Mouse (Mus musculus): Measurements from ENCODE around the gene Mical2. TPM values are rescaled to one million over a fixed set of nuclear protein-coding genes. Genes with fewer than 3 reads are reported as not detected.

The Mical2 gene
- polyA plus RNA-seq, 1 experiment = not detected

DNA sequence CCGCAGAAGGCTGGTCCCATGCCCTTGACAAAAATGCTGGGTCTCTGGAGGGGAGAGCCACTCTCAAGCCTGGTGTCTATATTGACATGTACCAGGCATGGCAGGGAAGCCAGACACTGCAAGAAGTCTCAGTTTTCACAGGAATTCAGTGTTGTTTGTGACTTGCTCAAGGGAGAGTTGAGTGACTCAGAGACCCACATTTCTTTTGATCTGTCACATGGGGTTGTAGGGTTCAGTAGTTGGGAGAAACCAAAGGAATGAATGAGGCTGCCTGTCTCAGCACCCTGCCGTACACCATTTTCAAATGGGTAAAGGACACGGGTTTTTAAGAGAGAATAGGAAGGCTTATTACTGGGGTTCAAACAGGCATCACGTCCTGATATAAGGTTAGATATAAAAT lies 33.6 kb downstream of the Mical2 start:
- TF ChIP-seq GATA1 (IDR thresholded peaks at IDR 0.05; ENCODE audit: low read length) = no peak
- no peak for TF ChIP-seq TAL1 (IDR thresholded peaks at IDR 0.05; ENCODE audit: low read length)
- H3K4me1 ChIP-seq (ENCODE audit: control insufficient read depth) = no peaks in the 10 kb centered on the region
- no peaks in the 10 kb centered on the region for H3K36me3 ChIP-seq (ENCODE audit: control insufficient read depth)
- H3K9me3 ChIP-seq (ENCODE audit: control insufficient read depth, low read length) = no peaks in the 10 kb centered on the region
- H3K27me3 ChIP-seq (ENCODE audit: control insufficient read depth) = no peaks in the 10 kb centered on the region
- H3K4me3 ChIP-seq (replicated peaks) = no peak overlapping the region

DNA sequence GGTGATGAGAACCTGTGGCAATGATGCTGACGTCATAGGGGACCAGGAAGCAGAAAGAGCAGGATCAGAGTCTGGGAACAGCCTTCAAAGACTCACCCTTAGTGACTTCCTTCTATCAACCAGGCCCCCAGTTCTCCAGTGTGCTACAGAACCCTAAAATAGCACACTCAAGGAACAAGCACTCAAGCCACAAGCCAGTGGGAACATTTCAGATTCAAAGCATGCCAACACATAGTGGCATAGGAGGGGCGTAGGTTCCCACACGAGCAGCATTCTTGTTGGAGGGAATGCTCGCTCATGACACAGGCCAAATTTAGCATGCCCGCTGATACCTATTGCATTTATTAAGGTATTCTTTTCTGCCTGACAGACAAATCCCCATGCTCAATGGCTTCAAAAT lies 35.5 kb downstream of the Mical2 start:
- H3K4me3 ChIP-seq (replicated peaks) = no peak overlapping the region
- no peaks in the 10 kb centered on the region for H3K36me3 ChIP-seq (ENCODE audit: control insufficient read depth)
- H3K27me3 ChIP-seq (ENCODE audit: control insufficient read depth) = no peaks in the 10 kb centered on the region
- TF ChIP-seq TAL1 (IDR thresholded peaks at IDR 0.05; ENCODE audit: low read length) = no peak
- TF ChIP-seq GATA1 (IDR thresholded peaks at IDR 0.05; ENCODE audit: low read length) = no peak
- no peaks in the 10 kb centered on the region for H3K4me1 ChIP-seq (ENCODE audit: control insufficient read depth)
- no peaks in the 10 kb centered on the region for H3K9me3 ChIP-seq (ENCODE audit: control insufficient read depth, low read length)

DNA sequence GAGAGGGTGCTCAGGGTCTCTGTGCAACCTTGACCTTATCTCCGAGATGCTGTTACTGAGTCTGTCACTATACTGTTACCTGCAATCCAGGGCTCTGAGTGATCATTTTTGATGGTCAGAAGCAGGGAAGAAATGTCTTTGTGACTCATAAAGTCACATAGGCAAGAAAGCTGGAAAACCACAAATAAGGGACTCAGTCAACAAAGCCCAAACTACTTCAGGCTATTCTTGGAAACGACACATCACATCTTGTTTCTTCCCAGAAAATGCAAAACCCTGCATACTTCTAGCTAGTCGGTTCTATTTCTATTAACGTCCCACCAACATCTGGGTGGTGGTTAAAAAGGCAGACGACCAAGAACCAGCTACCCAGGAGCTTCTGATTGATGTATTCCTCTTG lies 41.6 kb downstream of the Mical2 start:
- no peaks in the 10 kb centered on the region for H3K27me3 ChIP-seq (ENCODE audit: control insufficient read depth)
- TF ChIP-seq TAL1 (IDR thresholded peaks at IDR 0.05; ENCODE audit: low read length) = no peak
- no peak for TF ChIP-seq GATA1 (IDR thresholded peaks at IDR 0.05; ENCODE audit: low read length)
- no peaks in the 10 kb centered on the region for H3K36me3 ChIP-seq (ENCODE audit: control insufficient read depth)
- H3K9me3 ChIP-seq (ENCODE audit: control insufficient read depth, low read length) = no peaks in the 10 kb centered on the region
- no peaks in the 10 kb centered on the region for H3K4me1 ChIP-seq (ENCODE audit: control insufficient read depth)
- no peak overlapping the region for H3K4me3 ChIP-seq (replicated peaks)

DNA sequence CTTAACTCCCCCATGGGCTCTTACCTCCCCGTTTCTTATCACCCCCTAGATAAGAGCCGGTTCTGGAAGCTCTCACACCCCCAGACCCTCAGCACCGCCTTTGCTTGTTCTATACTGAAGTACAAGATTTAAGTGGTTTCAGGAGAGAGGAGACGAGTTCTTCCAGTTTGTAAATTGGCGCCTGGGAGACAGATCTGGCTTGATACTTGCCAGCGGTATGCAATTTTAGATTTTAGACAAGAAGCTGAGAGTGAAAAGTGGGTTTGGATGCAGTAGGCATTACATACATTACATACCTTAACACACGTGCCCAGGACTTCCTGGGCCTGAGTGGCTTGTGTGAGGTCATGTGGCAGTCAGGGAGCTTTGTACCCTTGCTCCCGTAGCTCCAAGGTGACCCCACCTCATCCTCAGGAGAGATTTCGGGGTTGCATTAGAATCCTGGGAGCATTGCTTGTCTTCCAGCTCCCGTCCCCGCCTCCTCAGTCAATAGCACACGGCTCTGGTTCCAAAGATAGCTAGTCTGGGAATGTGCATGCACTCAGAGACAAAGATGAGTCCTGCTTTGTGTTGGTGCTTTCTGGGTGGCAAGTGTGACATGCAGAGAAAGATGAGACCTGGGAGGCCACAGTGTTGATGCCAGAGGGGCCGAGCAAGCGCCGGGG lies 43.2 kb downstream of the Mical2 start:
- TF ChIP-seq TAL1 (IDR thresholded peaks at IDR 0.05; ENCODE audit: low read length) (no peak), GATA1 (IDR thresholded peaks at IDR 0.05; ENCODE audit: low read length) (no peak)
- Histone ChIP-seq H3K9me3 (ENCODE audit: control insufficient read depth, low read length) (no peaks in the 10 kb centered on the region), H3K4me1 (ENCODE audit: control insufficient read depth) (no peaks in the 10 kb centered on the region), H3K4me3 (replicated peaks) (no peak overlapping the region), H3K36me3 (ENCODE audit: control insufficient read depth) (no peaks in the 10 kb centered on the region), H3K27me3 (ENCODE audit: control insufficient read depth) (no peaks in the 10 kb centered on the region)

DNA sequence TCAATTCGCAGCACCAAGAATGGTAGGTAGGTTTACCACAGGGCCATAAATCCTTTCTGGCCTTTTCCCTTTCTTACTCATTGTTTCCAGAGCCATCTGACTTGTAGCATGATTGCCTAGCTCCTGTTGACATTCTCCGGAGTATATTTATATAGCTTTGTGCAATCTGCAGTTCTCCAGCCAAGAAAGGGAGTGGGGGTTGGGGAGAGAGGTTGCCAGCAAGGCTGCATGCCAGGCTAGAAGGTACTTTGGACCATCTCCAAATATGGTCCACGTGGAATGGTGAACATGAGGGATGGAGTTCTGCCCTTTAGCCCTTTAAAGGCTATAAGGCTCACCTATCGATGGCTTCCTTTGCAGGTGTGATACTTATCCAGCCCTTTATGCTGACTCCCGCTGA lies 45.2 kb downstream of the Mical2 start:
- Histone ChIP-seq H3K4me1 (ENCODE audit: control insufficient read depth) (no peaks in the 10 kb centered on the region), H3K9me3 (ENCODE audit: control insufficient read depth, low read length) (no peaks in the 10 kb centered on the region), H3K27me3 (ENCODE audit: control insufficient read depth) (no peaks in the 10 kb centered on the region), H3K4me3 (replicated peaks) (no peak overlapping the region), H3K36me3 (ENCODE audit: control insufficient read depth) (no peaks in the 10 kb centered on the region)
- TF ChIP-seq TAL1 (IDR thresholded peaks at IDR 0.05; ENCODE audit: low read length) (no peak), GATA1 (IDR thresholded peaks at IDR 0.05; ENCODE audit: low read length) (no peak)

DNA sequence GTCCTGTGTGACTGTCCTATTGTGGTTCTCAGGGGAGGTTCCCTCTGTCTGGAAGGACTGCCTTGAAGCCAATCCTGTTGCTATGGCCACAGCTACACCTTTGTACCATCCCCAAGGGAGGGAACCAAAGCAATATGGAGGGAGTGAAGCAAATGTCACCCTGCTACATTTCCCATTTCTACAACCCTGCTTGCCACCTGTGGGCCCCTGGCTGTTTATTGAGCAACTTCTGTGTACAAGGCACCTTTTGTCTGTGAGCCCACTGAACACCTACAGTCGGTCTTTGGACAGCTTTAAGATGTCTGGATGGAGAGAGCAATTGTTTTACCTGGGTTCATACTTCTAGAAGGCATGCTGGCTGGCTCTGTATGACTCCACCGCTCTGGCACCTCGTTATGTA lies 46.0 kb downstream of the Mical2 start:
- H3K36me3 ChIP-seq (ENCODE audit: control insufficient read depth) = no peaks in the 10 kb centered on the region

DNA sequence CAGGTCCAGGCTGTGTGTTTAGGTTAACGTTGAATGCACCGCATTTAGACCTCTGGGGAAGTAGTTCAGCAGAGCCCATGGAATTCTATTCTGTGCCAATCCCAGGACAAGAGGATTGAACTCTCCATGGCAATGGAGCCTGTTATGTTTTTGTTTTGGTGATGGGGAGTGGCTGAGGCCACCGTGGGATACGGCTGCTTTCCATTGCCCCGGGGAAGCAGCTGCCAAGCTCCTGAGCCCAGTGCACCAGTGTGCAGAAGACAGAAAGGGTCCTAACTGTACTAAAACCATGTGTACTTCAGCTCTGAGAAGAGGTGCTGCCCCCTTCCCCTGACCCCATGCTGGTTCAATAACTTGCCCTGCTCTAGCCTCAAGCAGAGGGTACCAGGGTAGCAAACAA lies 47.0 kb downstream of the Mical2 start:
- no peaks in the 10 kb centered on the region for H3K9me3 ChIP-seq (ENCODE audit: control insufficient read depth, low read length)
- no peaks in the 10 kb centered on the region for H3K4me1 ChIP-seq (ENCODE audit: control insufficient read depth)
- no peaks in the 10 kb centered on the region for H3K36me3 ChIP-seq (ENCODE audit: control insufficient read depth)
- TF ChIP-seq TAL1 (IDR thresholded peaks at IDR 0.05; ENCODE audit: low read length) (no peak), GATA1 (IDR thresholded peaks at IDR 0.05; ENCODE audit: low read length) (no peak)
- no peak overlapping the region for H3K4me3 ChIP-seq (replicated peaks)
- H3K27me3 ChIP-seq (ENCODE audit: control insufficient read depth) = no peaks in the 10 kb centered on the region

More for the DNA sequence above, 46.0 kb downstream of the Mical2 start:
- TF ChIP-seq TAL1 (IDR thresholded peaks at IDR 0.05; ENCODE audit: low read length) (no peak), GATA1 (IDR thresholded peaks at IDR 0.05; ENCODE audit: low read length) (no peak)
- no peaks in the 10 kb centered on the region for H3K27me3 ChIP-seq (ENCODE audit: control insufficient read depth)
- no peaks in the 10 kb centered on the region for H3K9me3 ChIP-seq (ENCODE audit: control insufficient read depth, low read length)
- H3K4me1 ChIP-seq (ENCODE audit: control insufficient read depth) = no peaks in the 10 kb centered on the region
- no peak overlapping the region for H3K4me3 ChIP-seq (replicated peaks)

DNA sequence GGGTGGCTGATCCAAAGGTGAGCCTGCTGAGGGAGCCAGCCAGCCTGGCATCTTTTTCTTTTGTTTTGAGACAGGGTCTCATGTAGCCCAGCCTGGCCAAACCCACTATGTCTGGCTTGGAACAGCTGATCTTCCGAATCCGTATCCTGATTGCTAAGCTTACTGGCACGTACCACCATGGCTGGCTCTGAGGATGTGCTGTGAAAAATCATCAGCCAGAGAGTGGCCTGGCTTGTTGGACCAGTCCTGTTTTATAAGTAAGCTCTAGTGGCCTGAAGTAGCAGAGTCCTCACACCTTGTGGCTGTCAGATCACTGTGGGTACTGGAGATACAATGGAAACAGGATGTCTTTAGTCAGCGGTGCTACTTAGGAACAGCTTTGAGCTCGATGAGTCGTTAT lies 47.8 kb downstream of the Mical2 start:
- no peaks in the 10 kb centered on the region for H3K9me3 ChIP-seq (ENCODE audit: control insufficient read depth, low read length)
- no peak overlapping the region for H3K4me3 ChIP-seq (replicated peaks)
- no peak for TF ChIP-seq GATA1 (IDR thresholded peaks at IDR 0.05; ENCODE audit: low read length)
- no peak for TF ChIP-seq TAL1 (IDR thresholded peaks at IDR 0.05; ENCODE audit: low read length)
- no peaks in the 10 kb centered on the region for H3K4me1 ChIP-seq (ENCODE audit: control insufficient read depth)
- H3K27me3 ChIP-seq (ENCODE audit: control insufficient read depth) = no peaks in the 10 kb centered on the region
- no peaks in the 10 kb centered on the region for H3K36me3 ChIP-seq (ENCODE audit: control insufficient read depth)

DNA sequence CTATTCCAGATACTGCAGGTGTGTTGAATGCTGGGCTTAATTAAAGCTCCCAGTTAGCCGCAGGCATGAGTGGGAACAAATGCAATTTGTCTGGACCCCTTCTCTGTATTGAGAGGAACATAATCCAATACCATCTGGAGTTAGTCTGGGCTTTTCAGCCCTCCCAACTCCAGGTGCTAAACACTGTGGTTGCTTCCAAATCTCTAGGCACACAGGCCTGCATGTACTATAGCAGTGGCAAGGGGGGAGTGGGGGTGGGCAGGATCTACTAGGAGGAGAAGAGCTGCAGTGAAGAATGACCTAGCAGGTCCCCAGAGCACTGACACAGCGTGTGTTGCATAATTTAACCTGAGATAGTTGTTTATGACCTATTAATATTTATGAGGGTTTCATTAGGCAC lies 49.0 kb downstream of the Mical2 start:
- no peaks in the 10 kb centered on the region for H3K9me3 ChIP-seq (ENCODE audit: control insufficient read depth, low read length)
- H3K4me3 ChIP-seq (replicated peaks) = no peak overlapping the region
- no peaks in the 10 kb centered on the region for H3K36me3 ChIP-seq (ENCODE audit: control insufficient read depth)
- H3K27me3 ChIP-seq (ENCODE audit: control insufficient read depth) = no peaks in the 10 kb centered on the region
- TF ChIP-seq GATA1 (IDR thresholded peaks at IDR 0.05; ENCODE audit: low read length) = no peak
- no peak for TF ChIP-seq TAL1 (IDR thresholded peaks at IDR 0.05; ENCODE audit: low read length)
- no peaks in the 10 kb centered on the region for H3K4me1 ChIP-seq (ENCODE audit: control insufficient read depth)

DNA sequence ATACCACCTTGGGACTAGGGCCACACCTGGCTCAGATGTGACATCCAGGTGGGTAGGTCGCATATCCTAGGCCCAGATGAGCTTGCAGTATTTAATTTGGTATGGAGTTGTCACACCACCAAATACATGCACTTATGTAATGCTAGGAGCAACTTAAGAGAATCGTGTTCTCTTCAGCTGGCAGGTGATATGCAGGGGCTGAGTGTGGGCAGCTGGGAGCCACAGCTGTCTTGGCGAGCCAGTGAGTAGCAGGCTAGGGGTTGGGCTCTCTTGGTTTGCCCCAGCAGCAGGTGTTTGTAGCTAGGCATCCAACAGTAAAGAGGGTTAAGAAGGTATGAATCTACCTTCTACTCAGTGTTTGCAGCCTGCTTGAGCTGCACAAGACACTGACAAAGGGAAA lies 49.4 kb downstream of the Mical2 start:
- H3K4me3 ChIP-seq (replicated peaks) = no peak overlapping the region
- no peaks in the 10 kb centered on the region for H3K27me3 ChIP-seq (ENCODE audit: control insufficient read depth)
- no peaks in the 10 kb centered on the region for H3K4me1 ChIP-seq (ENCODE audit: control insufficient read depth)
- TF ChIP-seq TAL1 (IDR thresholded peaks at IDR 0.05; ENCODE audit: low read length) (no peak), GATA1 (IDR thresholded peaks at IDR 0.05; ENCODE audit: low read length) (no peak)
- H3K36me3 ChIP-seq (ENCODE audit: control insufficient read depth) = no peaks in the 10 kb centered on the region
- H3K9me3 ChIP-seq (ENCODE audit: control insufficient read depth, low read length) = no peaks in the 10 kb centered on the region

Data from erythroblast, embryonic 14.5 days (primary cell).